Mouse (Mus musculus): ENCODE data around the gene Kif28. TPM values are rescaled to one million over a fixed set of nuclear protein-coding genes. Genes with fewer than 3 reads are reported as not detected.

Gene Kif28
- polyA plus RNA-seq, 1 experiment from 2014 or later = 0.05 TPM

Other genes with a start within 250 kb of the Kif28 start
- gene Smyd3, start 227.2 kb downstream of the Kif28 start, polyA plus RNA-seq (2015; fragmentation: Nextera tagmentation; extraction: Ambion mirVana) = 25.5 and 26.0 TPM in 2 replicates
- 29.1 and 31.0 TPM in 2 replicates for gene Tfb2m, start 199.0 kb downstream of the Kif28 start, polyA plus RNA-seq (2015; fragmentation: Nextera tagmentation; extraction: Ambion mirVana)
- gene Cnst, start 198.9 kb downstream of the Kif28 start, polyA plus RNA-seq (2015; fragmentation: Nextera tagmentation; extraction: Ambion mirVana) = 26.2 and 26.9 TPM in 2 replicates
- gene Sccpdh, start 77.1 kb downstream of the Kif28 start, polyA plus RNA-seq (2015; fragmentation: Nextera tagmentation; extraction: Ambion mirVana) = 156 and 164 TPM in 2 replicates
- gene Gm10518, start 58.1 kb upstream of the Kif28 start, polyA plus RNA-seq (2015; fragmentation: Nextera tagmentation; extraction: Ambion mirVana) = 0.16 and 0.21 TPM in 2 replicates
- gene Ahctf1, start 58.4 kb upstream of the Kif28 start, polyA plus RNA-seq (2015; fragmentation: Nextera tagmentation; extraction: Ambion mirVana) = 16.5 and 17.0 TPM in 2 replicates
- 26.0 and 29.2 TPM in 2 replicates for gene Cdc42bpa, start 215.2 kb upstream of the Kif28 start, polyA plus RNA-seq (2015; fragmentation: Nextera tagmentation; extraction: Ambion mirVana)

All from hindbrain, embryonic 15.5 days (tissue).